Mouse (Mus musculus) CD4-positive helper T cell, adult 2 months (primary cell): ENCODE results near the gene Gatad1.
A peak's percentile ranks its signal among the peaks of the same experiment; 100 is the strongest.
"Not testable (repeated sequence)": the region's sequence is repeated elsewhere in the genome, so short reads cannot be mapped to it uniquely, and the experiment has no call there.

ENCODE experiments used
- DNase-seq: peaks from one replicate; pipeline ENCODE4 v3.0.0-alpha.2; 2012; ENCODE audit warnings: low read depth, missing footprints, low spot score

Gene Gatad1

DNA sequence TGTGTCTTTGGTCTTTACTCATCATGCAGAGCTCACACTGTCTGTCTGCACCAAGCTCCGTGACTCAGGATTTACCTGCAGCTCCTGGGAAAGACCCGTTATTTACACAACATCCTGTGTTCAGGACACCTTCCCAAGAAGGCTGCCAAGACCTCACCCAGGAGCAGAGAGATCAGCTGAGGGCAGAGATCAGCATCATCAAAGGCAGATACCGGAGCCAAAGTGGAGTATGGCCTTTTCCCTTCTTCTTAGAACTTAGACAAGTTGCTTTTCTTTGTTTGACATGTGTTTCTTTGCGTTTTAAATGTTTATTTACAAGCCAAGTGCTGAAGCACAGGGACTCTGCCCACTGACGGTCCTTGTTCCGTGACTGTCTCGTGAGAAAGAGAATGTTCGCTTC lies 21.7 kb downstream of the Gatad1 start:
- DNase-seq: no peak

DNA sequence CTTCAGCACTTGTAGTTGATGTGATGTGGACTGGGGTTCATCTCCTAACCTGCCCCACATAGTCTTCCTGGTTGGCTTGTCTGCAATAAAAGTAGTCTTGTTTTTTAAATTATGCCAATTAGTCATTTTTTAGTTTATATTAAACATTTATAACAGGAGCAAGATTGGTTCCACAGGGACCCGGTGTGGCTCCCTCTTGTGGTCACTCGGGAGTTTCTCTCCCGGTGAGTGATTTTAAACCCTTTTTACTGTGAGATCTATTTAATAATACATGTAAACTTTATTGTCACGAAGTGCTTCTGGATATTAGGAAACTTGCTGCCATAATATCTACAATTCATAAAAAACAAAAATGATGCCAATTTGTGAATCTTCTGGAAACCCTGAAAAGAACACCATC lies 23.0 kb downstream of the Gatad1 start:
- no peak for DNase-seq

DNA sequence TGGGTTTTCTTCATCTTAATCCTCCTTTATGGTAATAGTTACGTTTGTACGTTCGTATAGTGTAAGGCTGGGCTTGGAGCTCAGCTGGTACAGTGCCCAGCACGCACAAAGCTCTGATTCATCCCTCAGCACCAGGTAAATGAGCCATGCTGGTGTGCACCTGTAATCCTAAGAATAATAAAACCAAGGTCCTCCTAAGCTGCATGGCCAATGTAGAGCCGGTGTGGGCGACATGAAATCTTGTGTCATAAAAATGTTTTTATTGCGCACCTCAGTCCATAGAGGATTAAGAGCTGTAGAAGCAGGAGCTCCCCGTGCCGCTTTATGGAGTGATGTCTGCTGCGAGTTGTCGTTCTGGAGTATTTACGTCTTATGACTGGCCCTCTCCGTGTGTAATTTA lies 23.7 kb downstream of the Gatad1 start:
- DNase-seq: no peak

DNA sequence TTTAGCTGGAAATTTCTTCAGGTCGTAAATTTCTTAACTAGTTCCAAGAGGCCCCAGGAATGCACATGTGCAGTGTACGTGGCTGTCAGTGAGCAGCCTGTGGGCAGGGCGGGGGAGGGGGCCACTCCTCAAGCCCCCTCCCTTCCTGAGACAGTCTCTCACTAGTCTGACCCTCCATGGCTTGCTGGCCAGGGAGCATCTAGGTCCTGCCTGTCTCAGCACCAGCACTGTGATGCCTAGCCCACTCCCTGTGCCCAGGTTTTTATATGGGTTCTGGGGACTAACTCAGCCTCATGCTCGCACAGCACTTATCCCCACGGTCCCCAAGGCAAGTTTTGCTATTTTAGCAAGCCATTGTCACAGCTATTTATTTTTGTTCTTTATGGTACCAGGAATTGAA lies 24.7 kb downstream of the Gatad1 start:
- no peak for DNase-seq

DNA sequence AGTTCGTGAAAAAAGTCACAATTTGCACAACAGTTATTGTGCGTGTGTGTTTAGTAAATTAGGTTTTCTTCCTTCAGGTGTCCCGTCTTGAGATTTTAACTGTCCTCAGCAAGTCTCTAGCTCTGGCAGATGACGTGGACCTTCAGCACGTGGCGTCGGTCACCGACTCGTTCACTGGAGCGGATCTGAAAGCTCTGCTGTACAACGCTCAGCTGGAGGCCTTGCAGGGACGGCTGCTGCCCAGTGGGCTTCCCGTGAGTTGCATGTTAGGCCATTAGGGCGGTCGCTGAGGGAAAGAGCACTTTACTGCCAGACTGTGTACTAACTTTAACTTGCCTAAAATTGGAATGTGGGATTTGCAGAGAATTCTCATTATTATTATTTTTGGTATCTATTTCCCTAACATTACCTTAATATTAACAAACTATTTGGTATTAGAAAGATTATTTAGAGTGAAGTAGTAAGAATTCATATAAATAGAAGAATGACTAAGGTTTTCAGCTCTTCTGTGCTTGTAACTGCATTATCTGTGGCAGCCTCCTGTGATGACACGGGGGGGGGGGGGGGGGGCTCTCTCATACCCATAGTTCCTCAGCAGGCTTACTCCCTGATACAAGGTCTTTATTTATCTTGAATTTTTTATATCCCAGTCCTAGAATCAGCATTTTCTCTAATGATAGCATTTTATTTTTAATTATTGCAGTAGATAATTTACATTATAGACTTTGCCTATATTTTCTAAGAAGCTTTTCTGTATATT lies 25.3 kb downstream of the Gatad1 start:
- DNase-seq: no peak

DNA sequence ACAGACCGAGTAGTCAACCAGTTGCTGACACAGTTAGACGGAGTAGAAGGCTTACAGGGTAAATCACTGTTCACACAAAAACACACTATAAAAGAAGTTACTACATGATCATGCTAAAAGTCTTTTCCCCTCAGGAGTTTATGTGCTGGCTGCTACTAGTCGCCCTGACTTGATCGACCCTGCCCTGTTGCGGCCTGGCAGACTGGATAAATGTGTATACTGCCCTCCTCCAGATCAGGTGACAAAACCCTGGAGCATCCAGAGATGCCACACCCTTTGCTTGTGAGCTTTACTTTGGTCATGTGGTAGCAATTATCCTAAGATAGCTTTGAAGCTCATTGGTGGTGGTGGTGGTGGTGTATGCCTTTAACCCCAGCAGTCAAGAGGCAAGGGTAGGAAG lies 26.9 kb downstream of the Gatad1 start:
- no peak for DNase-seq

DNA sequence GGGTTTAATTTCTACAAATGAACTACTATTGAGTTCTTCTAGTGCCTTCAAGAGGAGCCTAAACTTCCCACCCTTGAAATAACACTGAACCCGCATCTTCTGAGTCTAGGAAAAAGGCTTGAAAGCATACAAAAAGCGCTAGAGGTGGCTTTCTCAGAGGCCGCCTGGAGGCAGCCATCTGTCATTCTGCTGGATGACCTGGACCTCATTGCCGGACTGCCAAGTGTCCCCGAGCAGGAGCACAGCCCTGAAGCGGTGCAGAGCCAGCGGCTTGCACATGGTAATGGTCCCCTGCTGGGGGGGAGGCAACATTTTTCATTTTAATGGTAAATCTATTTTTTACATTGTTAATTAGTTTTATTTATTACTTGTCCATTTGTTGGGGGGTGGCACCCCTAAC lies 36.5 kb downstream of the Gatad1 start:
- DNase-seq: no peak

DNA sequence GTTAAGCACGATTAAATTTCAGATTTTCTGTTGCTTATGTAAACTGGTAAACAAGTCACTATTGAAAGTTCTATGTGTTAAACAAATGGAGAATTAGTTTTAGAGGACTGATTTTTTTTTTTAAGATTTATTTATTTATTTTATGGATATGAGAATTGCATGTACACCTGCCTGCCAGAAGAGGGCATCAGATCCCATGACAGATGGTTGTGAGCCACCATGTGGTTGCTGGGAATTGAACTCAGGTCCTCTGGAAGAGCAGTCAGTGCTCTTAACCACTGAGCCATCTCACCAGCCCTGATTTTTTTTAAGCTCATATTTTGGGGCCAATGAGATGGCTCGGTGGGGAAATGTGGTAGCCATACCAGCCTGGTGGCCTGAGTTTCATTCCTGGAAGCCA lies 45.1 kb downstream of the Gatad1 start:
- DNase-seq: not testable (repeated sequence)

DNA sequence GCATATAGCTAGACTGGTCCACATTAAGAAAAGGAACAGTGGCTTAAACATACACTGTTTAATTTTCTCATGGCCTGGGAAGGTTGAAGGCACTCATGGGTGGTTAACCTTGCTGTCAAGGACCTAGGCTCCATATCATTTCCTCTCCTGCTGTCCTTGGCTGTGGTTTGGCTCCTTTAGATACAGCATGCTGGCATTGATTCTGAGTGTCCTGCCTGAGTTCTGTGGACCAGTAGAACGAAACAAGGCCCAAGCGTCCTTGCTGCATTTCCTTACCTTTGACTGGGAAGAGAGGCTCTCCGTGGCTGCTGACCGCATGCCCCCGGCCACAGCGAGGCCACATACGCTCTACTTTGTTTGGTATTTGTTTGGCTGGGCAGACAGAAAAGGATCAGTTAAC lies 47.7 kb downstream of the Gatad1 start:
- no peak for DNase-seq

DNA sequence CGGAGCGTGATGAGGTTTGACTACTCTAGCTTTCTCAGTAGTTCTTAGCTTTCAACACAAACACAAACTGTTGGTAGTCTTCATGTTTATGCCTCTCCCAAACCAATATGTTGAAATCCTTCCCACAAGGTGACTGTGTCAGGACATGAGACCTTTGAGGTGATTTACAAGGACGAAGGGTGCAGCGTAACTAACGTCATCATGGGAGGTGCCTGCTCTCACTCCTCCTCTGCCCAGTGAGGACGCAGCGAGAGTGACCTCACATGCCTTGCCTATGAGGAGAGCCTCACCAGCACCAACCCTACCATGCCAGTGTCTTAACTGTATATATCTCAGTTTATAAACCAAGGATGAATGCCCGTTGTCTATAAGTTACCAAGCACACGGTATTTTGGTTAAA lies 49.9 kb downstream of the Gatad1 start:
- no peak for DNase-seq

DNA sequence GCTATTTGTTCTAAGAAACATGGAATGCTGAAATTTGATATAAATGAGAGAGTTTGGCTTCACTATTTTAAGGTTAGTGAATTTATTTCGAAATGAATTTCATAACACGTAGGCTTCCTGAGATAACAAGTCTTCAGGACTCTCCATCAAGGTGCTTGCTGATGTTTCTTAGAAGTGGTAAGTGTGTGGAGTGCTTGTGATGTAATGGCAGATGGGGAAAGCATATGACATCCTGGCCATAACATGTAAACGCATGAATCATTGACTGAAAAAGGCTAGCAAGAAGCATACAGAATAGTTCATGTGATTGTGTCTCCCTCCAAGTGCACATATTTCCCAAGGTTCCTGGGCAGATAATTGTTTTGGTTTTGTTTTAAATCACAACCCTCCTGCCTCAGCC lies 56.2 kb downstream of the Gatad1 start:
- no peak for DNase-seq

DNA sequence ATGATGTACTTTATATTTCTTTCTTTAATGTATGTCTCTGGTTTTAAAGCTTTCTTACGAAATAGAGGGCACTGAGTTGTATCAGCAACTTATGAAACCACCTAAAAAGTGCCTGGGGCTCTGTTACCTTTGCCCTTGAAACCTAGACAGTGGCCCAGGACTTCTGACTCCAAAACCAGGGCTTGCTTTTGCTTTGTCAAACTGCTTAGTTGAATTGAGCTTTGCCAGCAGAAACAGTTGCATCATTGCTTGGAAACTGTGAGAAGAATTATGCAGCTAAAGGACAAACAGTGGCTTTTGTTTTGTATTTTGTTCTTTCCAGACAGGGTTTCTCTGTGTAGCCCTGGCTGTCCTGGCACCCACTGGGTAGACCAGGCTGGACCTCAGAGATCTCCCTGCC lies 56.7 kb downstream of the Gatad1 start:
- DNase-seq: no peak

DNA sequence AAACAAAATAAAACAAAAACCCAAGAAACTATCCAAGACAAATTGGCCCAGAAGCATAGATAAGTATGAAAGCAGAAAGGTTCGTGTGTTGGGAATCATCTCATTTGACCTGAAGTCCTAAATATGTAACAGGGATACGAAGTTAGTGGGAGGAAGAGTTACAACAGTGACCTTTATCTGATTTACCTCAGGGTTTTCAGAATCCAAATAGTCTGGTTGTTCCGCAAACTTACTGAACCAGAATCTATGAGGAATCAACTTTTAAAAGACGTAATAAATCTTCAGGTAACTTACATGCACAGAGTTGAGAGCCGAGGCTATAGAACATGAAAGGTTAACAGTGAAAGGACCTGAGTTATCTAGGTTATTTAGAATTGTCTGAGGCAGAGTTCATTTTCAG lies 58.2 kb downstream of the Gatad1 start:
- DNase-seq: no peak

DNA sequence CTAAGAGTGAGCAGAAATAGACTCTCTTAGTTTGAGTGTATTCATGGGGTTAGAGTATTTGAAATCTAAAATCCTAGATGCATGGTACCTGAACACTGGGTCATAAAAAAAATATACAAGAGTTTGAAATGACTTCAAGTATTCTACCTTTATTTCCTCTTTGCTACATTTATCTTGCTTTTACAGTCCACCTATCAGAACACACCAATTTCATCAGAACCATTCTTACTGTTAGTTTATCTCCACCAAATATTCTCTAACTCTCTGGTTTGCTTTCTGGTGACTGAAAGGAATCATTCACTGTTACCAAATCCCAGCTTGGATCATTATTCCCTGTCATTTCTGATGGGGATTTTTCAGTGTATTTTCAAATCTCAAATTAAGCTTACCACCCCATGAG lies 59.8 kb downstream of the Gatad1 start:
- DNase-seq: no peak

DNA sequence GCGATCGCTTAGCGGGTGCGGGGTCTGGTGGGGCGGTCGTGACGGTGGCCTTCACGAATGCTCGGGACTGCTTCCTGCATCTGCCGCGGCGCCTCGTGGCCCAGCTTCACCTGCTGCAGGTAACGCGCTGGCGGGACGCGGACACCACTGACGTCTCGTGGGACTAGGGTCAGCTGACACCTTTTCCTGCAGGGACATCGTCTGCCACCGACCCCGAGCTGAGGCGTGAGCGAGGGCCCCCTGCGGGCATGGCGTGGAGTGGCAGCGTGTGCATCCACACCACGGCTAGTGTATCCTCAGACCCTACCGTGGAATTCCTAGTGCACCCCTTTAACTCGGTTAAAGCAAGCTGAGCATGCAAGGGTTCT lies 60.6 kb downstream of the Gatad1 start, which contains the start of gene Rbm48:
TSS of gene Rbm48 (minus strand) at position 187 of the 368 bp plus-strand sequence.
- peak; percentile 84 for DNase-seq

DNA sequence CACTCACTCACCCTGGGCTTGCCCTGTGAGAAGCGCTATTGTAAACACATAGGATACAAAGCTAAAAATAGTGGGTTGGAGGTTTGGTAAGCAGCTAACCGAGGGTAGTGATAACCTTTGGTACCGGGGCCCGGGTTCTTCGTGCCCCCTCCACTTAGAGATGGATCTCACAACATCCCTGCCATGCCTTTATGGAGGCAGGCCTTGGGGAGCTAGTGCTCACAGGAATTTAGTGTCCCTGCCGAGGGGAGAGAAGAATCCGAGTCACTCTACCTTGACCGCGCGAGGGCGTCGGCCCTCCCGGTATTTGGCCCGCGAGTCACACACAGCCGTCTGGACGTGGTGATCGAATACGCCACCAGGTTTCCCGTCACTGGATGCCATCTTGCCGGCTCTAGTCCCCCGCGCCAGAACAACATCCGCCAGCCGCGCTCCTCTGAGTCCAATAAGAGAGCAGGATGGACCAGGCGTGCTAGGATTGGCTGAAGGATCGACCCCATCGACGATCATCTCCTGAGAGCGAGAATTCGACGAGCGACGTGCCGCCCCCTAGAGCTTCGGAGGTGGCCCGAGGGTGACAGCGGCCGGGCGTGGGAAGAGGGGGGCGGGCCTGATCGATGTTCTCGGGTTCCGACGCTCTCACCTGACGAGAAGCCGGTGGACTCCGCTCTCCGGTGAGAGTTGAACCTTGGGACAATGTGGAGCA lies 61.1 kb downstream of the Gatad1 start, which contains the start of gene Pex1:
TSS of gene Pex1 (plus strand) at position 374 of the 706 bp plus-strand sequence.
- DNase-seq: peak; percentile 97
